Mouse (Mus musculus): Measurements from ENCODE around the gene Tekt3. TPM values are rescaled to one million over a fixed set of nuclear protein-coding genes. Genes with fewer than 3 reads are reported as not detected.

The Tekt3 gene
- polyA plus RNA-seq, 1 experiment from 2014 or later, result not detected

- no peak overlapping the region for H3K4me3 ChIP-seq (ENCODE audit: low read depth, low read length)
- no peak overlapping the region for H3K9ac ChIP-seq (ENCODE audit: low read depth, low read length)
- H3K27me3 ChIP-seq (ENCODE audit: control insufficient read depth, insufficient read depth, low read length), result no peaks in the 10 kb centered on the region
- peaks cover 10% of the 10 kb centered on the region for H3K4me1 ChIP-seq (ENCODE audit: control insufficient read depth, insufficient read depth, low read length)
- ATAC-seq (replicated peaks; ENCODE audit: insufficient number of reproducible peaks, low FRiP score, low TSS enrichment), result no peak
- WGBS (ENCODE audit: insufficient replicate concordance), result 49% methylated on average over 9 of the region's 9 CpGs
- no peaks in the 10 kb centered on the region for H3K36me3 ChIP-seq (ENCODE audit: control insufficient read depth, insufficient read depth, low read length)
- no peak overlapping the region for H3K4me2 ChIP-seq
- no peaks in the 10 kb centered on the region for H3K9me3 ChIP-seq (replicated peaks; ENCODE audit: control insufficient read depth, low read length)
- no peak overlapping the region for H3K27ac ChIP-seq (ENCODE audit: low read depth, low read length)
These were observed 34.8 kb upstream of the Tekt3 start for GRCm38 (mm10) chr11:63026651-63027141.

GRCm38 (mm10) chr11:63028131-63028530, 33.3 kb upstream of the Tekt3 start:
- ATAC-seq (replicated peaks; ENCODE audit: insufficient number of reproducible peaks, low FRiP score, low TSS enrichment), result no peak
- Histone ChIP-seq H3K36me3 (ENCODE audit: control insufficient read depth, insufficient read depth, low read length) (no peaks in the 10 kb centered on the region), H3K27me3 (ENCODE audit: control insufficient read depth, insufficient read depth, low read length) (no peaks in the 10 kb centered on the region), H3K4me3 (ENCODE audit: low read depth, low read length) (no peak overlapping the region), H3K4me2 (no peak overlapping the region), H3K9me3 (replicated peaks; ENCODE audit: control insufficient read depth, low read length) (no peaks in the 10 kb centered on the region), H3K9ac (ENCODE audit: low read depth, low read length) (no peak overlapping the region), H3K27ac (ENCODE audit: low read depth, low read length) (no peak overlapping the region), H3K4me1 (ENCODE audit: control insufficient read depth, insufficient read depth, low read length) (peaks cover 10% of the 10 kb centered on the region)
- WGBS (ENCODE audit: insufficient replicate concordance), result 75% methylated on average over 3 of the region's 3 CpGs

GRCm38 (mm10) chr11:63029148-63029714, 32.2 kb upstream of the Tekt3 start:
- H3K9ac ChIP-seq (ENCODE audit: low read depth, low read length), result no peak overlapping the region
- H3K4me1 ChIP-seq (ENCODE audit: control insufficient read depth, insufficient read depth, low read length), result peaks cover 4% of the 10 kb centered on the region
- H3K27me3 ChIP-seq (ENCODE audit: control insufficient read depth, insufficient read depth, low read length), result no peaks in the 10 kb centered on the region
- no peak overlapping the region for H3K4me2 ChIP-seq
- no peak for ATAC-seq (replicated peaks; ENCODE audit: insufficient number of reproducible peaks, low FRiP score, low TSS enrichment)
- H3K4me3 ChIP-seq (ENCODE audit: low read depth, low read length), result no peak overlapping the region
- H3K27ac ChIP-seq (ENCODE audit: low read depth, low read length), result no peak overlapping the region
- H3K9me3 ChIP-seq (replicated peaks; ENCODE audit: control insufficient read depth, low read length), result no peaks in the 10 kb centered on the region
- H3K36me3 ChIP-seq (ENCODE audit: control insufficient read depth, insufficient read depth, low read length), result no peaks in the 10 kb centered on the region
- 58% methylated on average over 4 of the region's 4 CpGs for WGBS (ENCODE audit: insufficient replicate concordance)

GRCm38 (mm10) chr11:63029721-63030120, 31.7 kb upstream of the Tekt3 start:
- no peak overlapping the region for H3K4me2 ChIP-seq
- WGBS (ENCODE audit: insufficient replicate concordance), result 84% methylated on average over 6 of the region's 6 CpGs
- H3K4me3 ChIP-seq (ENCODE audit: low read depth, low read length), result no peak overlapping the region
- H3K4me1 ChIP-seq (ENCODE audit: control insufficient read depth, insufficient read depth, low read length), result no peaks in the 10 kb centered on the region
- ATAC-seq (replicated peaks; ENCODE audit: insufficient number of reproducible peaks, low FRiP score, low TSS enrichment), result no peak
- H3K27ac ChIP-seq (ENCODE audit: low read depth, low read length), result no peak overlapping the region
- H3K9me3 ChIP-seq (replicated peaks; ENCODE audit: control insufficient read depth, low read length), result no peaks in the 10 kb centered on the region
- no peaks in the 10 kb centered on the region for H3K27me3 ChIP-seq (ENCODE audit: control insufficient read depth, insufficient read depth, low read length)
- H3K36me3 ChIP-seq (ENCODE audit: control insufficient read depth, insufficient read depth, low read length), result no peaks in the 10 kb centered on the region
- no peak overlapping the region for H3K9ac ChIP-seq (ENCODE audit: low read depth, low read length)

- Histone ChIP-seq H3K4me3 (ENCODE audit: low read depth, low read length) (no peak overlapping the region), H3K27me3 (ENCODE audit: control insufficient read depth, insufficient read depth, low read length) (no peaks in the 10 kb centered on the region), H3K36me3 (ENCODE audit: control insufficient read depth, insufficient read depth, low read length) (no peaks in the 10 kb centered on the region), H3K9ac (ENCODE audit: low read depth, low read length) (no peak overlapping the region), H3K4me2 (no peak overlapping the region), H3K27ac (ENCODE audit: low read depth, low read length) (no peak overlapping the region), H3K9me3 (replicated peaks; ENCODE audit: control insufficient read depth, low read length) (no peaks in the 10 kb centered on the region), H3K4me1 (ENCODE audit: control insufficient read depth, insufficient read depth, low read length) (no peaks in the 10 kb centered on the region)
- no peak for ATAC-seq (replicated peaks; ENCODE audit: insufficient number of reproducible peaks, low FRiP score, low TSS enrichment)
- 72% methylated on average over 11 of the region's 11 CpGs for WGBS (ENCODE audit: insufficient replicate concordance)
These were observed 25.8 kb upstream of the Tekt3 start for GRCm38 (mm10) chr11:63035420-63036211.

GRCm38 (mm10) chr11:63040002-63040661, 21.3 kb upstream of the Tekt3 start:
- no peak overlapping the region for H3K27ac ChIP-seq (ENCODE audit: low read depth, low read length)
- H3K27me3 ChIP-seq (ENCODE audit: control insufficient read depth, insufficient read depth, low read length), result no peaks in the 10 kb centered on the region
- no peak for ATAC-seq (replicated peaks; ENCODE audit: insufficient number of reproducible peaks, low FRiP score, low TSS enrichment)
- WGBS (ENCODE audit: insufficient replicate concordance), result 68% methylated on average over 12 of the region's 12 CpGs
- H3K4me1 ChIP-seq (ENCODE audit: control insufficient read depth, insufficient read depth, low read length), result no peaks in the 10 kb centered on the region
- H3K4me2 ChIP-seq, result no peak overlapping the region
- no peak overlapping the region for H3K4me3 ChIP-seq (ENCODE audit: low read depth, low read length)
- no peaks in the 10 kb centered on the region for H3K36me3 ChIP-seq (ENCODE audit: control insufficient read depth, insufficient read depth, low read length)
- H3K9ac ChIP-seq (ENCODE audit: low read depth, low read length), result no peak overlapping the region
- H3K9me3 ChIP-seq (replicated peaks; ENCODE audit: control insufficient read depth, low read length), result no peaks in the 10 kb centered on the region

- H3K9ac ChIP-seq (ENCODE audit: low read depth, low read length), result no peak overlapping the region
- ATAC-seq (replicated peaks; ENCODE audit: insufficient number of reproducible peaks, low FRiP score, low TSS enrichment), result no peak
- H3K9me3 ChIP-seq (replicated peaks; ENCODE audit: control insufficient read depth, low read length), result no peaks in the 10 kb centered on the region
- no peak overlapping the region for H3K4me3 ChIP-seq (ENCODE audit: low read depth, low read length)
- 60% methylated on average over 3 of the region's 3 CpGs for WGBS (ENCODE audit: insufficient replicate concordance)
- no peak overlapping the region for H3K4me2 ChIP-seq
- no peaks in the 10 kb centered on the region for H3K4me1 ChIP-seq (ENCODE audit: control insufficient read depth, insufficient read depth, low read length)
- no peaks in the 10 kb centered on the region for H3K27me3 ChIP-seq (ENCODE audit: control insufficient read depth, insufficient read depth, low read length)
- no peaks in the 10 kb centered on the region for H3K36me3 ChIP-seq (ENCODE audit: control insufficient read depth, insufficient read depth, low read length)
- H3K27ac ChIP-seq (ENCODE audit: low read depth, low read length), result no peak overlapping the region
These were observed 15.7 kb upstream of the Tekt3 start for GRCm38 (mm10) chr11:63045771-63046170.

- 81% methylated on average over 8 of the region's 8 CpGs for WGBS (ENCODE audit: insufficient replicate concordance)
- Histone ChIP-seq H3K27ac (ENCODE audit: low read depth, low read length) (no peak overlapping the region), H3K9ac (ENCODE audit: low read depth, low read length) (no peak overlapping the region), H3K36me3 (ENCODE audit: control insufficient read depth, insufficient read depth, low read length) (no peaks in the 10 kb centered on the region), H3K4me3 (ENCODE audit: low read depth, low read length) (no peak overlapping the region), H3K27me3 (ENCODE audit: control insufficient read depth, insufficient read depth, low read length) (no peaks in the 10 kb centered on the region), H3K4me1 (ENCODE audit: control insufficient read depth, insufficient read depth, low read length) (no peaks in the 10 kb centered on the region), H3K9me3 (replicated peaks; ENCODE audit: control insufficient read depth, low read length) (no peaks in the 10 kb centered on the region), H3K4me2 (no peak overlapping the region)
- ATAC-seq (replicated peaks; ENCODE audit: insufficient number of reproducible peaks, low FRiP score, low TSS enrichment), result no peak
These were observed 15.1 kb upstream of the Tekt3 start for GRCm38 (mm10) chr11:63046380-63046779.

Data from heart, embryonic 11.5 days (tissue).